Mouse (Mus musculus): ENCODE results near the gene Pus1.
"Not testable (repeated sequence)": the region's sequence is repeated elsewhere in the genome, so short reads cannot be mapped to it uniquely, and the experiment has no call there.

Pus1 gene

GRCm38 (mm10) chr5:110781529-110782238 lies 1.2 kb upstream of the Pus1 start:
- no peak for DNase-seq (ENCODE audit: low read depth)

- DNase-seq (ENCODE audit: low read depth) = peak; percentile 65
These were observed 486 bp upstream of the Pus1 start for GRCm38 (mm10) chr5:110780761-110781528.

- no peak for DNase-seq (ENCODE audit: low read depth)
These were observed 1.0 kb downstream of the Pus1 start for GRCm38 (mm10) chr5:110779276-110779997.

GRCm38 (mm10) chr5:110778263-110778662 lies 2.2 kb downstream of the Pus1 start:
- DNase-seq (ENCODE audit: low read depth) = no peak

- no peak for DNase-seq (ENCODE audit: low read depth)
These were observed 4.3 kb downstream of the Pus1 start for GRCm38 (mm10) chr5:110776141-110776540.

GRCm38 (mm10) chr5:110774511-110774910 lies 5.9 kb downstream of the Pus1 start:
- DNase-seq (ENCODE audit: low read depth) = no peak

GRCm38 (mm10) chr5:110772945-110773344 lies 7.5 kb downstream of the Pus1 start:
- DNase-seq (ENCODE audit: low read depth) = not testable (repeated sequence)

GRCm38 (mm10) chr5:110770448-110771158 lies 9.9 kb downstream of the Pus1 start, which contains the start of gene Ep400:
Gene Ep400 (minus strand): TSS chr5:110770717.
- peak; percentile 100 for DNase-seq (ENCODE audit: low read depth)

- DNase-seq (ENCODE audit: low read depth) = peak; percentile 72
These were observed 10.4 kb downstream of the Pus1 start for GRCm38 (mm10) chr5:110770031-110770445.

- no peak for DNase-seq (ENCODE audit: low read depth)
These were observed 11.2 kb downstream of the Pus1 start for GRCm38 (mm10) chr5:110769272-110769671.

GRCm38 (mm10) chr5:110763890-110764289 lies 16.6 kb downstream of the Pus1 start:
- DNase-seq (ENCODE audit: low read depth) = no peak

- no peak for DNase-seq (ENCODE audit: low read depth)
These were observed 35.4 kb downstream of the Pus1 start for GRCm38 (mm10) chr5:110745021-110745420.

GRCm38 (mm10) chr5:110739496-110740275 lies 40.8 kb downstream of the Pus1 start:
- peak; percentile 52 for DNase-seq (ENCODE audit: low read depth)

- DNase-seq (ENCODE audit: low read depth) = no peak
These were observed 44.9 kb downstream of the Pus1 start for GRCm38 (mm10) chr5:110735606-110736005.

- DNase-seq (ENCODE audit: low read depth) = peak; percentile 11
These were observed 47.1 kb downstream of the Pus1 start for GRCm38 (mm10) chr5:110733231-110733823.

- no peak for DNase-seq (ENCODE audit: low read depth)
These were observed 49.2 kb downstream of the Pus1 start for GRCm38 (mm10) chr5:110731227-110731626.

GRCm38 (mm10) chr5:110727850-110728249 lies 52.6 kb downstream of the Pus1 start:
- DNase-seq (ENCODE audit: low read depth) = no peak
